8 mouse cellular contexts compared by ENCODE assay signal in the genomic region with DNA sequence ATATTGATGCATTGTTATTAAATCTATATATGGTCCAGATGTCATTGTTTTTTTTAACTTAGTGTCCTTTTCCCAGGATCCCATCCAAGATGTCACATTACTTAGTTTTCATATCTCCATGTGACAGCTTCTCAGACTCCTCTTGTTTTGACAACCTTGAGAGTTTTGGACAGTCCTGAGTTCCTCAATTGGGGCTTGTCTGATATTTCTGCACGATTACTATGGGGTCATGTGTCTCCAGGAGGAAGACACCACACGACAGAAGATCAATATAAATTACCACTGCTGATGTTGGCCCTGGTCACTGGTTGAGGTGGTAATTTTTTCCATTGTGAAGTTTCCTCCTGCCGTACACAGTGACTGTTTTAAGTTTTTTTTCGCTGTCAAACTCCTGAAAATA. TPM values are rescaled to one million over a fixed set of nuclear protein-coding genes. Genes with fewer than 3 reads are reported as not detected.
A peak's percentile ranks its signal among the peaks of the same experiment; 100 is the strongest.
DNase-seq lines count a peak whose midpoint lies in the region; ATAC-seq and TF ChIP-seq lines count a peak whose summit lies in the region.

No protein-coding gene starts in this region.

- no peak overlapping the region for H3K27ac ChIP-seq in heart, embryonic 12.5 days (ENCODE audit: poor library complexity, severe bottlenecking)
- no peak overlapping the region for H3K27ac ChIP-seq in hindbrain, embryonic 12.5 days
- H3K27ac ChIP-seq in midbrain, embryonic 10.5 days (replicated peaks): no peak overlapping the region

- no peak overlapping the region for H3K9ac ChIP-seq in heart, embryonic 12.5 days
- peak overlapping the region; percentile 57; the same call in 1 of the 2 replicates for H3K9ac ChIP-seq in hindbrain, embryonic 12.5 days

- no peak for DNase-seq in heart, adult 8-10 months (ENCODE audit: low spot score)
- DNase-seq in G1E (ENCODE audit: low spot score): no peak
- no peak for DNase-seq in midbrain, embryonic 10.5 days (ENCODE audit: low spot score)
- DNase-seq in right cerebral cortex, postnatal 14 days: no peak
- no peak for DNase-seq in cerebellum, adult 9-10 months

- TF ChIP-seq CTCF in G1E (IDR thresholded peaks at IDR 0.05; ENCODE audit: low read depth, low read length): no peak

- H3K4me3 ChIP-seq in heart, embryonic 12.5 days: peak overlapping the region; percentile 73
- H3K4me3 ChIP-seq in G1E (ENCODE audit: low read depth, low read length): peak overlapping the region; percentile 82
- peak overlapping the region; percentile 51 for H3K4me3 ChIP-seq in hindbrain, embryonic 12.5 days
- H3K4me3 ChIP-seq in midbrain, embryonic 10.5 days: peak overlapping the region; percentile 71

- H3K36me3 ChIP-seq in heart, embryonic 12.5 days: no peaks in the 10 kb centered on the region
- peaks cover 11% of the 10 kb centered on the region for H3K36me3 ChIP-seq in G1E (replicated peaks)
- no peaks in the 10 kb centered on the region for H3K36me3 ChIP-seq in hindbrain, embryonic 12.5 days
- no peaks in the 10 kb centered on the region for H3K36me3 ChIP-seq in midbrain, embryonic 10.5 days

- H3K4me1 ChIP-seq in heart, embryonic 12.5 days (replicated peaks): peaks cover 4% of the 10 kb centered on the region
- peaks cover 15% of the 10 kb centered on the region for H3K4me1 ChIP-seq in G1E (ENCODE audit: insufficient read depth, low read depth, low read length)
- peaks cover 13% of the 10 kb centered on the region for H3K4me1 ChIP-seq in hindbrain, embryonic 12.5 days
- H3K4me1 ChIP-seq in midbrain, embryonic 10.5 days: peaks cover 26% of the 10 kb centered on the region

- 0 out of 2 replicates have a peak, but pooled peaks cover 8% of the 10 kb centered on the region for H3K27me3 ChIP-seq in heart, embryonic 12.5 days (replicated peaks)
- no peaks in the 10 kb centered on the region for H3K27me3 ChIP-seq in G1E (ENCODE audit: insufficient read depth, low read length)
- H3K27me3 ChIP-seq in hindbrain, embryonic 12.5 days: peaks cover 41% of the 10 kb centered on the region
- H3K27me3 ChIP-seq in midbrain, embryonic 10.5 days (ENCODE audit: low read depth, poor library complexity, severe bottlenecking): peaks cover 70% of the 10 kb centered on the region

- H3K9me3 ChIP-seq in heart, embryonic 12.5 days (replicated peaks): no peaks in the 10 kb centered on the region
- H3K9me3 ChIP-seq in G1E (replicated peaks): no peaks in the 10 kb centered on the region
- no peaks in the 10 kb centered on the region for H3K9me3 ChIP-seq in hindbrain, embryonic 12.5 days (replicated peaks)
- no peaks in the 10 kb centered on the region for H3K9me3 ChIP-seq in midbrain, embryonic 10.5 days (replicated peaks)

- peak overlapping the region; percentile 87 for H3K4me2 ChIP-seq in heart, embryonic 12.5 days
- peak overlapping the region; percentile 93 for H3K4me2 ChIP-seq in hindbrain, embryonic 12.5 days (replicated peaks)

- WGBS in heart, embryonic 12.5 days: 2% methylated on average over 4 of the region's 4 CpGs
- 3% methylated on average over 4 of the region's 4 CpGs for WGBS in hindbrain, embryonic 12.5 days
- 3% methylated on average over 4 of the region's 4 CpGs for WGBS in midbrain, embryonic 10.5 days

- ATAC-seq in heart, embryonic 12.5 days (ENCODE audit: insufficient number of reproducible peaks, low FRiP score): 0 out of 2 replicates have a peak, but pooled peaks have one; percentile 10
- peak; percentile 23; the same call in 1 of the 2 replicates for ATAC-seq in G1E (ENCODE audit: extremely low read depth, insufficient number of reproducible peaks, low FRiP score, poor library complexity, severe bottlenecking)
- ATAC-seq in hindbrain, embryonic 12.5 days (ENCODE audit: low FRiP score): no peak
- no peak for ATAC-seq in CD4-positive, CD25-positive, alpha-beta regulatory T cell, adult 4 months

RNA-seq across cellular contexts. Expression of a gene that starts 0.4 kb away (rescaled TPM):
- polyA plus RNA-seq in heart, embryonic 12.5 days (2016; fragmentation: Nextera tagmentation; extraction: Ambion mirVana): 23.5 and 24.1 TPM in 2 replicates
- total RNA-seq in heart, adult 8-10 months (2022): 10 to 100 TPM; 79.8 to 88.1 (median 84.4) TPM
- 22.8 and 24.7 TPM in 2 replicates for total RNA-seq in G1E (2014; fragmentation: Nextera tagmentation)
- 3.3 and 4.5 TPM in 2 replicates for total RNA-seq in G1E (2017)
- polyA plus RNA-seq in G1E (2012): 51.5 and 57.7 TPM in 2 replicates
- 6.2 and 6.9 TPM in 2 replicates for polyA plus RNA-seq in hindbrain, embryonic 12.5 days (2016; fragmentation: Nextera tagmentation; extraction: Ambion mirVana)
- polyA plus RNA-seq in midbrain, embryonic 10.5 days (2016; fragmentation: Nextera tagmentation; extraction: Ambion mirVana): 3.3 and 3.9 TPM in 2 replicates
- polyA plus RNA-seq in CD4-positive, CD25-positive, alpha-beta regulatory T cell, adult 4 months (2017; shearing (Covaris generic)): 10 to 100 TPM; 59.7 to 84.6 TPM

Comparison
In these comparisons a context has a peak if more than half of its experiments do, and no peak if none do; other contexts are left out.
1. ATAC-seq: peak in heart, embryonic 12.5 days (single experiment) and G1E (single experiment); none in hindbrain, embryonic 12.5 days (single experiment) and CD4-positive, CD25-positive, alpha-beta regulatory T cell, adult 4 months (single experiment).
2. Peak in every context shown above with its lines, with median percentiles within 50 percentile points of each other: H3K4me3 ChIP-seq.